Mouse (Mus musculus): ENCODE measurements at regions not wholly inside any gene's neighbourhood (a gene's known extent, or its start where the extent isn't known, plus 50 kb on each side); places are given as distances from the start of the nearest gene placed in this dataset.

DNA sequence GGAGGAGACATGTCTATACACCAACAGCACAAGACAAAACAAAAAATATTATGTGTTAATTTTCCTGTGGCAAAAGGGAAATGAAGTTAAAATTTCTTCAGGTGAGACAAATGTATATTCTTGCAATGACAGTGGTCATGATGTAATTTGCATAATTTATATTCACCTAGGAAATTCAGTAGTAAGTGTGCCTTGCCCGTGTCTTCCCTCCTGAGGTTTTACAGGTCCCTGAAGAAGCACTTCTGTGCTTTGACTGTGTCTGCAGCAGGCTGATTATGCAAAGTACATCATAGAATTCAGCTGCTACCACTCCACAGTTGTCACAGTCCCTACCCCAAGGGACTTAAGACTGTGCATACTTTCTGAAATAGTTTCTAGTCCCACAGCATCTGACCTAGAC, 98.2 kb upstream of the Rnf152 start:
- H3K79me2 ChIP-seq (ENCODE audit: control insufficient read depth, insufficient read depth, low read length, poor library complexity), result no peaks in the 10 kb centered on the region
- no peak for TF ChIP-seq MYC (IDR thresholded peaks at IDR 0.05; ENCODE audit: low read depth, low read length)
- TF ChIP-seq ZC3H11A (IDR thresholded peaks at IDR 0.05; ENCODE audit: low read depth, low read length), result no peak
- no peak for TF ChIP-seq ETS1 (IDR thresholded peaks at IDR 0.05; ENCODE audit: low read depth, low read length)
- no peak for TF ChIP-seq POLR2A (IDR thresholded peaks at IDR 0.05; ENCODE audit: control insufficient read depth in 1 of 2, insufficient read depth in 1 of 2, low read depth in 1 of 2, low read length in 2 of 2, poor library complexity in 1 of 2)
- no peak for TF ChIP-seq GABPA (IDR thresholded peaks at IDR 0.05; ENCODE audit: low read depth, low read length)
- TF ChIP-seq UBTF (IDR thresholded peaks at IDR 0.05; ENCODE audit: borderline replicate concordance, insufficient read depth, low read depth, low read length), result no peak
- TF ChIP-seq MAZ (IDR thresholded peaks at IDR 0.05; ENCODE audit: low read depth, low read length), result no peak
- TF ChIP-seq RCOR1 (IDR thresholded peaks at IDR 0.05; ENCODE audit: low read depth, low read length), result no peak
- no peak for TF ChIP-seq POLR2AphosphoS2 (IDR thresholded peaks at IDR 0.05; ENCODE audit: low read length)
- no peak for TF ChIP-seq ZNF384 (IDR thresholded peaks at IDR 0.05; ENCODE audit: low read depth, low read length)
- no peak for TF ChIP-seq MYB (IDR thresholded peaks at IDR 0.05; ENCODE audit: low read depth, low read length)
- TF ChIP-seq JUND (IDR thresholded peaks at IDR 0.05; ENCODE audit: low read depth, low read length), result no peak
- no peak for TF ChIP-seq NRF1 (IDR thresholded peaks at IDR 0.05; ENCODE audit: insufficient read depth, low read depth, low read length, poor library complexity, severe bottlenecking)
- no peak for TF ChIP-seq NELFE (IDR thresholded peaks at IDR 0.05; ENCODE audit: low read depth, low read length)
- no peaks in the 10 kb centered on the region for H3K4me1 ChIP-seq (ENCODE audit: control insufficient read depth in 1 of 2, insufficient read depth in 2 of 2, low read length in 2 of 2)
- H3K27ac ChIP-seq (ENCODE audit: control insufficient read depth, low read depth, low read length), result no peak overlapping the region
- H3K9me3 ChIP-seq (replicated peaks; ENCODE audit: insufficient read depth, low read length), result no peaks in the 10 kb centered on the region
- DNase-seq (ENCODE audit: low read depth, low spot score), result no peak
- H3K36me3 ChIP-seq (ENCODE audit: control insufficient read depth in 1 of 2, insufficient read depth in 2 of 2, low read length in 2 of 2), result no peaks in the 10 kb centered on the region
- H3K27me3 ChIP-seq (ENCODE audit: control insufficient read depth in 1 of 2, insufficient read depth in 2 of 2, low read length in 2 of 2), result peaks cover 0 to 1% of the 10 kb centered on the region in 2 experiments; a peak in 1 of 4 replicates
- H3K9ac ChIP-seq (ENCODE audit: control insufficient read depth, low read depth, low read length, poor library complexity, severe bottlenecking), result no peak overlapping the region
- no peak overlapping the region for H3K4me3 ChIP-seq (ENCODE audit: control insufficient read depth in 1 of 2, insufficient read depth in 1 of 2, low read depth in 2 of 2, low read length in 2 of 2)

DNA sequence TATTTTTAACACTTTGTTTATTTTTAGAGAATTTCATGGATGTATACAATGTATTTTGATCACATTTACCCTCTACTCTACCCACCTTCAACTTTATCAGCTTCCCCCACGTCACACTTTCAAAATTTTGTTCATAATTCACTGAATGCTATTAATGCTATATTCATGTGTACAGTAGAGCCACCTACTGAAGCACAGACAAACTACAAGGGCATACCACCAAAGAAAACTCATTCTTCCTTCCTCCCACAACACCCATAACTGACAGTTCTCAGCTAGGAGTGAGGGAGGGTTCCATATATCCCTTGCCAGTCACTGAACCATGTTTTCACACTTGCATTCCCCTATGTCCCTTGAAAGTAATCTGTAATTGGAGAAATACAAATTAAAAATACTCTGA, 89.7 kb upstream of the Rnf152 start:
- DNase-seq (ENCODE audit: low read depth, low spot score), result no peak
- no peak overlapping the region for H3K27ac ChIP-seq (ENCODE audit: control insufficient read depth, low read depth, low read length)
- no peak overlapping the region for H3K9ac ChIP-seq (ENCODE audit: control insufficient read depth, low read depth, low read length, poor library complexity, severe bottlenecking)
- H3K27me3 ChIP-seq (ENCODE audit: control insufficient read depth in 1 of 2, insufficient read depth in 2 of 2, low read length in 2 of 2), result no peaks in the 10 kb centered on the region
- H3K9me3 ChIP-seq (replicated peaks; ENCODE audit: insufficient read depth, low read length), result no peaks in the 10 kb centered on the region
- no peak for TF ChIP-seq GABPA (IDR thresholded peaks at IDR 0.05; ENCODE audit: low read depth, low read length)
- TF ChIP-seq NELFE (IDR thresholded peaks at IDR 0.05; ENCODE audit: low read depth, low read length), result no peak
- peak; percentile 31; the same call in 1 of the 2 replicates for TF ChIP-seq SMC3 (IDR thresholded peaks at IDR 0.05; ENCODE audit: low read depth, low read length)
- TF ChIP-seq ZC3H11A (IDR thresholded peaks at IDR 0.05; ENCODE audit: low read depth, low read length), result 0 out of 2 replicates have a peak, but pooled peaks have one; percentile 13
- peak in 1 of 3 experiments; percentile 26; a peak in 1 of 6 replicates for TF ChIP-seq CTCF (IDR thresholded peaks at IDR 0.05 in 2 of 3, conservative IDR thresholded peaks at IDR 0.05 in 1 of 3; ENCODE audit: control insufficient read depth in 1 of 3, insufficient read depth in 1 of 3, low read depth in 2 of 3, low read length in 3 of 3, poor library complexity in 1 of 3, severe bottlenecking in 1 of 3)
- TF ChIP-seq MXI1 (IDR thresholded peaks at IDR 0.05; ENCODE audit: low read depth, low read length), result no peak
- TF ChIP-seq RAD21 (IDR thresholded peaks at IDR 0.05; ENCODE audit: low read depth, low read length), result peak; percentile 17
- TF ChIP-seq POLR2A (IDR thresholded peaks at IDR 0.05; ENCODE audit: control insufficient read depth in 1 of 2, insufficient read depth in 1 of 2, low read depth in 1 of 2, low read length in 2 of 2, poor library complexity in 1 of 2), result no peak
- no peaks in the 10 kb centered on the region for H3K4me1 ChIP-seq (ENCODE audit: control insufficient read depth in 1 of 2, insufficient read depth in 2 of 2, low read length in 2 of 2)
- no peaks in the 10 kb centered on the region for H3K36me3 ChIP-seq (ENCODE audit: control insufficient read depth in 1 of 2, insufficient read depth in 2 of 2, low read length in 2 of 2)
- no peak overlapping the region for H3K4me3 ChIP-seq (ENCODE audit: control insufficient read depth in 1 of 2, insufficient read depth in 1 of 2, low read depth in 2 of 2, low read length in 2 of 2)
- no peaks in the 10 kb centered on the region for H3K79me2 ChIP-seq (ENCODE audit: control insufficient read depth, insufficient read depth, low read length, poor library complexity)

All from MEL (cell line).